Mouse (Mus musculus) olfactory bulb, adult 2 months (tissue): Measurements from ENCODE around the gene Gm20521. TPM values are rescaled to one million over a fixed set of nuclear protein-coding genes. Genes with fewer than 3 reads are reported as not detected.

ENCODE experiments used
- polyA plus RNA-seq: library from polyadenylated mRNA; stranded (reverse); fragments of >200 nt; gene quantifications from 2 replicates; pipeline ENCODE4 v1.2.4, GENCODE M21; 2012; ENCODE audit warnings: low replicate concordance; ENCODE audit not compliant: missing spikeins, insufficient read depth, insufficient read length

The Gm20521 gene
- polyA plus RNA-seq, 1 experiment, result not detected

Other genes with a start within 250 kb of the Gm20521 start
- gene Gm17606, start 242.5 kb upstream of the Gm20521 start, polyA plus RNA-seq, result not detected in 2 replicates
- not detected in 2 replicates for gene Cdh24, start 242.1 kb upstream of the Gm20521 start, polyA plus RNA-seq
- gene 1700123O20Rik, start 197.2 kb upstream of the Gm20521 start, polyA plus RNA-seq, result not detected in 2 replicates
- gene Acin1, start 196.5 kb upstream of the Gm20521 start, polyA plus RNA-seq, result 835 TPM in 1 of 2 replicates, not detected in the other
- gene Gm29776, start 184.6 kb upstream of the Gm20521 start, polyA plus RNA-seq, result not detected in 2 replicates
- gene Cebpe, start 171.3 kb upstream of the Gm20521 start, polyA plus RNA-seq, result not detected in 2 replicates
- not detected in 2 replicates for gene Slc7a8, start 101.5 kb upstream of the Gm20521 start, polyA plus RNA-seq
- gene Rnf212b, start 69.3 kb upstream of the Gm20521 start, polyA plus RNA-seq, result not detected in 2 replicates
- not detected in 2 replicates for gene Homez, start 12.5 kb upstream of the Gm20521 start, polyA plus RNA-seq
- not detected in 2 replicates for gene Ppp1r3e, start 5.9 kb upstream of the Gm20521 start, polyA plus RNA-seq
- 145 TPM in 1 of 2 replicates, not detected in the other for gene Bcl2l2, start 64 bp upstream of the Gm20521 start, polyA plus RNA-seq
- not detected in 2 replicates for gene Pabpn1, start 9.1 kb downstream of the Gm20521 start, polyA plus RNA-seq
- 220 TPM in 1 of 2 replicates, not detected in the other for gene Slc22a17, start 29.7 kb downstream of the Gm20521 start, polyA plus RNA-seq
- not detected in 2 replicates for gene Efs, start 42.7 kb downstream of the Gm20521 start, polyA plus RNA-seq
- not detected in 2 replicates for gene Il25, start 49.3 kb downstream of the Gm20521 start, polyA plus RNA-seq
- not detected in 2 replicates for gene Cmtm5, start 52.8 kb downstream of the Gm20521 start, polyA plus RNA-seq
- gene Myh6, start 83.5 kb downstream of the Gm20521 start, polyA plus RNA-seq, result not detected in 2 replicates
- not detected in 2 replicates for gene Gm17428, start 93.5 kb downstream of the Gm20521 start, polyA plus RNA-seq
- not detected in 2 replicates for gene Myh7, start 111.2 kb downstream of the Gm20521 start, polyA plus RNA-seq
- not detected in 2 replicates for gene Ngdn, start 132.0 kb downstream of the Gm20521 start, polyA plus RNA-seq
- not detected in 2 replicates for gene Zfhx2, start 208.9 kb downstream of the Gm20521 start, polyA plus RNA-seq
- not detected in 2 replicates for gene Thtpa, start 211.3 kb downstream of the Gm20521 start, polyA plus RNA-seq
- gene Ap1g2, start 223.2 kb downstream of the Gm20521 start, polyA plus RNA-seq, result not detected in 2 replicates
- gene Jph4, start 233.5 kb downstream of the Gm20521 start, polyA plus RNA-seq, result not detected in 2 replicates